Mouse (Mus musculus) small intestine, adult 2 months (tissue): Measurements from ENCODE around the gene Nsd1.

ENCODE experiments used
- CTCF ChIP-seq: fragments of 200-500 bp; IDR thresholded peaks from 2 replicates; pipeline ENCODE4 v1.5.1; 2012; ENCODE audit warnings: low read depth, mild to moderate bottlenecking, control low read depth, inconsistent platforms, low read length, moderate library complexity, mixed read lengths; ENCODE audit not compliant: insufficient replicate concordance, insufficient read length; ENCODE audit errors: extremely low read depth
- POLR2A ChIP-seq: fragments of 200-500 bp; IDR thresholded peaks from 2 replicates; pipeline ENCODE4 v1.6.1; 2012; ENCODE audit warnings: low read depth, mild to moderate bottlenecking, control low read depth, inconsistent platforms, low read length, moderate library complexity

GRCm38 (mm10) chr13:55172336-55172770, 37.2 kb upstream of the Nsd1 start:
- TF ChIP-seq POLR2A (no peak), CTCF (no peak)
